Mouse (Mus musculus): Measurements from ENCODE around the gene Nup188.
A peak's percentile ranks its signal among the peaks of the same experiment; 100 is the strongest.

Gene Nup188

GRCm38 (mm10) chr2:30262840-30263441 lies 23.3 kb upstream of the Nup188 start:
- TF ChIP-seq GATA4 (IDR thresholded peaks at IDR 0.05; ENCODE audit: insufficient replicate concordance, low read length): no peak

GRCm38 (mm10) chr2:30263811-30264210 lies 22.4 kb upstream of the Nup188 start:
- TF ChIP-seq GATA4 (IDR thresholded peaks at IDR 0.05; ENCODE audit: insufficient replicate concordance, low read length): no peak

- TF ChIP-seq GATA4 (IDR thresholded peaks at IDR 0.05; ENCODE audit: insufficient replicate concordance, low read length): no peak
These were observed 21.3 kb upstream of the Nup188 start for GRCm38 (mm10) chr2:30264671-30265519.

GRCm38 (mm10) chr2:30265767-30266253 lies 20.4 kb upstream of the Nup188 start, which contains the start of gene Phyhd1:
TSS of gene Phyhd1 (plus strand) at chr2:30266203.
- TF ChIP-seq GATA4 (IDR thresholded peaks at IDR 0.05; ENCODE audit: insufficient replicate concordance, low read length): no peak

GRCm38 (mm10) chr2:30266392-30266941 lies 19.7 kb upstream of the Nup188 start:
- no peak for TF ChIP-seq GATA4 (IDR thresholded peaks at IDR 0.05; ENCODE audit: insufficient replicate concordance, low read length)

- no peak for TF ChIP-seq GATA4 (IDR thresholded peaks at IDR 0.05; ENCODE audit: insufficient replicate concordance, low read length)
These were observed 18.7 kb upstream of the Nup188 start for GRCm38 (mm10) chr2:30267466-30267865.

GRCm38 (mm10) chr2:30268371-30268770 lies 17.8 kb upstream of the Nup188 start:
- TF ChIP-seq GATA4 (IDR thresholded peaks at IDR 0.05; ENCODE audit: insufficient replicate concordance, low read length): no peak

- no peak for TF ChIP-seq GATA4 (IDR thresholded peaks at IDR 0.05; ENCODE audit: insufficient replicate concordance, low read length)
These were observed 16.8 kb upstream of the Nup188 start for GRCm38 (mm10) chr2:30269241-30269990.

- TF ChIP-seq GATA4 (IDR thresholded peaks at IDR 0.05; ENCODE audit: insufficient replicate concordance, low read length): peak; percentile 41; the same call in 1 of the 2 replicates
These were observed 16.1 kb upstream of the Nup188 start for GRCm38 (mm10) chr2:30270134-30270533.

- TF ChIP-seq GATA4 (IDR thresholded peaks at IDR 0.05; ENCODE audit: insufficient replicate concordance, low read length): no peak
These were observed 5.5 kb upstream of the Nup188 start, which contains the start of gene Gm28038 for GRCm38 (mm10) chr2:30280743-30281142. TSS of gene Gm28038 (plus strand) at chr2:30281043.

- no peak for TF ChIP-seq GATA4 (IDR thresholded peaks at IDR 0.05; ENCODE audit: insufficient replicate concordance, low read length)
These were observed 4.5 kb upstream of the Nup188 start for GRCm38 (mm10) chr2:30281651-30282050.

GRCm38 (mm10) chr2:30283193-30283592 lies 3.0 kb upstream of the Nup188 start:
- no peak for TF ChIP-seq GATA4 (IDR thresholded peaks at IDR 0.05; ENCODE audit: insufficient replicate concordance, low read length)

GRCm38 (mm10) chr2:30285004-30285403 lies 1.2 kb upstream of the Nup188 start:
- TF ChIP-seq GATA4 (IDR thresholded peaks at IDR 0.05; ENCODE audit: insufficient replicate concordance, low read length): no peak

- TF ChIP-seq GATA4 (IDR thresholded peaks at IDR 0.05; ENCODE audit: insufficient replicate concordance, low read length): no peak
These were observed 598 bp upstream of the Nup188 start for GRCm38 (mm10) chr2:30285416-30286181.
